ENCODE assay signal across 21 mouse cellular contexts in genomic region chr16:18220856-18221542, GRCm38 (mm10). TPM values are rescaled to one million over a fixed set of nuclear protein-coding genes. Genes with fewer than 3 reads are reported as not detected.
DNase-seq lines count a peak whose midpoint lies in the region; ATAC-seq lines count a peak whose summit lies in the region.
"Had no signal": no experiment of that assay in that cellular context is flagged by ENCODE, and none has a peak within 500 bp of the region (broad histone marks: within the 10 kb centered on the region; RNA-seq: fewer than 3 reads in every experiment).

No protein-coding gene starts in this region.

- H3K4me3 ChIP-seq in intestine, embryonic 16.5 days (ENCODE audit: low read length) = no peak overlapping the region
- H3K4me3 ChIP-seq in intestine, embryonic 15.5 days (replicated peaks) = no peak overlapping the region
- H3K4me3 ChIP-seq in midbrain, embryonic 14.5 days (replicated peaks; ENCODE audit: low read depth, low read length) = no peak overlapping the region
- H3K4me3 ChIP-seq in midbrain, embryonic 16.5 days (ENCODE audit: low read depth, low read length) = no peak overlapping the region
- H3K4me3 ChIP-seq in embryonic facial prominence, embryonic 10.5 days = no peak overlapping the region
- H3K4me3 ChIP-seq in midbrain, embryonic 15.5 days = no peak overlapping the region
- H3K4me3 ChIP-seq: embryonic facial prominence, embryonic 12.5 days; forebrain, embryonic 15.5 days; heart, embryonic 12.5 days; hindbrain, embryonic 12.5 days had no signal

- no peak overlapping the region for H3K9ac ChIP-seq in intestine, embryonic 16.5 days (ENCODE audit: low read depth, low read length)
- no peak overlapping the region for H3K9ac ChIP-seq in intestine, embryonic 15.5 days
- no peak overlapping the region for H3K9ac ChIP-seq in midbrain, embryonic 14.5 days (replicated peaks; ENCODE audit: low read length)
- no peak overlapping the region for H3K9ac ChIP-seq in midbrain, embryonic 16.5 days (ENCODE audit: low read depth, low read length)
- H3K9ac ChIP-seq in midbrain, embryonic 15.5 days = no peak overlapping the region
- H3K9ac ChIP-seq: embryonic facial prominence, embryonic 12.5 days; forebrain, embryonic 15.5 days; heart, embryonic 12.5 days; hindbrain, embryonic 12.5 days had no signal

- H3K9me3 ChIP-seq in intestine, embryonic 16.5 days (ENCODE audit: control insufficient read depth, low read length) = no peaks in the 10 kb centered on the region
- no peaks in the 10 kb centered on the region for H3K9me3 ChIP-seq in intestine, embryonic 15.5 days
- no peaks in the 10 kb centered on the region for H3K9me3 ChIP-seq in midbrain, embryonic 14.5 days (ENCODE audit: control insufficient read depth, low read length)
- no peaks in the 10 kb centered on the region for H3K9me3 ChIP-seq in midbrain, embryonic 16.5 days (replicated peaks; ENCODE audit: control insufficient read depth, low read length, poor library complexity, severe bottlenecking)
- no peaks in the 10 kb centered on the region for H3K9me3 ChIP-seq in embryonic facial prominence, embryonic 10.5 days
- no peaks in the 10 kb centered on the region for H3K9me3 ChIP-seq in midbrain, embryonic 15.5 days
- H3K9me3 ChIP-seq: embryonic facial prominence, embryonic 12.5 days; forebrain, embryonic 15.5 days; G1E; heart, embryonic 12.5 days; hindbrain, embryonic 12.5 days had no signal

- H3K27me3 ChIP-seq in intestine, embryonic 16.5 days (replicated peaks; ENCODE audit: control insufficient read depth, insufficient read depth, low read length) = no peaks in the 10 kb centered on the region
- no peaks in the 10 kb centered on the region for H3K27me3 ChIP-seq in intestine, embryonic 15.5 days (replicated peaks)
- H3K27me3 ChIP-seq in midbrain, embryonic 14.5 days (ENCODE audit: control insufficient read depth, insufficient read depth, low read length) = no peaks in the 10 kb centered on the region
- no peaks in the 10 kb centered on the region for H3K27me3 ChIP-seq in midbrain, embryonic 16.5 days (ENCODE audit: control insufficient read depth, insufficient read depth, low read depth, low read length)
- no peaks in the 10 kb centered on the region for H3K27me3 ChIP-seq in embryonic facial prominence, embryonic 10.5 days (replicated peaks; ENCODE audit: low read depth, poor library complexity, severe bottlenecking)
- no peaks in the 10 kb centered on the region for H3K27me3 ChIP-seq in midbrain, embryonic 15.5 days (replicated peaks)
- H3K27me3 ChIP-seq: embryonic facial prominence, embryonic 12.5 days; forebrain, embryonic 15.5 days; heart, embryonic 12.5 days; hindbrain, embryonic 12.5 days had no signal

- peaks cover 14% of the 10 kb centered on the region for H3K4me1 ChIP-seq in intestine, embryonic 16.5 days (ENCODE audit: control insufficient read depth, insufficient read depth, low read length)
- peaks cover 11% of the 10 kb centered on the region for H3K4me1 ChIP-seq in intestine, embryonic 15.5 days (replicated peaks)
- H3K4me1 ChIP-seq in midbrain, embryonic 14.5 days (ENCODE audit: control insufficient read depth, insufficient read depth, low read length) = peaks cover 10% of the 10 kb centered on the region
- peaks cover 11% of the 10 kb centered on the region for H3K4me1 ChIP-seq in midbrain, embryonic 16.5 days (ENCODE audit: control insufficient read depth, insufficient read depth, low read length)
- H3K4me1 ChIP-seq in embryonic facial prominence, embryonic 10.5 days = peaks cover 31% of the 10 kb centered on the region
- H3K4me1 ChIP-seq in midbrain, embryonic 15.5 days = peaks cover 15% of the 10 kb centered on the region
- H3K4me1 ChIP-seq: forebrain, embryonic 15.5 days had no signal

- peaks cover 20% of the 10 kb centered on the region for H3K36me3 ChIP-seq in intestine, embryonic 16.5 days (ENCODE audit: control insufficient read depth, insufficient read depth, low read length)
- peaks cover 23% of the 10 kb centered on the region for H3K36me3 ChIP-seq in intestine, embryonic 15.5 days
- peaks cover 47% of the 10 kb centered on the region for H3K36me3 ChIP-seq in midbrain, embryonic 14.5 days (ENCODE audit: control insufficient read depth, insufficient read depth, low read length)
- H3K36me3 ChIP-seq in midbrain, embryonic 16.5 days (ENCODE audit: control insufficient read depth, insufficient read depth, low read length) = peaks cover 29% of the 10 kb centered on the region
- peaks cover 52% of the 10 kb centered on the region for H3K36me3 ChIP-seq in embryonic facial prominence, embryonic 10.5 days (replicated peaks)
- peaks cover 38% of the 10 kb centered on the region for H3K36me3 ChIP-seq in midbrain, embryonic 15.5 days (replicated peaks)
- H3K36me3 ChIP-seq: G1E had no signal

- WGBS in intestine, embryonic 16.5 days = 88% methylated on average over 6 of the region's 6 CpGs
- 86% methylated on average over 6 of the region's 6 CpGs for WGBS in intestine, embryonic 15.5 days
- WGBS in midbrain, embryonic 14.5 days = 95% methylated on average over 6 of the region's 6 CpGs
- 91% methylated on average over 6 of the region's 6 CpGs for WGBS in midbrain, embryonic 16.5 days
- WGBS in embryonic facial prominence, embryonic 10.5 days = 84% methylated on average over 6 of the region's 6 CpGs
- WGBS in midbrain, embryonic 15.5 days = 91% methylated on average over 6 of the region's 6 CpGs

- no peak for DNase-seq in midbrain, embryonic 14.5 days
- no peak for DNase-seq in embryonic facial prominence, embryonic 10.5 days (ENCODE audit: low spot score)
- DNase-seq in right cerebral cortex, postnatal 25 days = no peak
- DNase-seq: adrenal gland, adult 8-10 months; adrenal gland, postnatal 36 days; cerebellum, adult 8-10 months; gastrocnemius, postnatal 36 days; heart, adult 18-20 months; heart, postnatal 36 days had no signal

- H3K27ac ChIP-seq in intestine, embryonic 16.5 days (ENCODE audit: low read length) = peak overlapping the region; percentile 23; the same call in 1 of the 2 replicates
- H3K27ac ChIP-seq in intestine, embryonic 15.5 days = no peak overlapping the region
- H3K27ac ChIP-seq in midbrain, embryonic 14.5 days (replicated peaks; ENCODE audit: low read depth, low read length) = 0 out of 2 replicates have a peak overlapping the region, but pooled peaks have one; percentile 8
- no peak overlapping the region for H3K27ac ChIP-seq in midbrain, embryonic 16.5 days (ENCODE audit: low read length)
- 0 out of 2 replicates have a peak overlapping the region, but pooled peaks have one; percentile 20 for H3K27ac ChIP-seq in embryonic facial prominence, embryonic 10.5 days (replicated peaks)
- no peak overlapping the region for H3K27ac ChIP-seq in midbrain, embryonic 15.5 days
- H3K27ac ChIP-seq: embryonic facial prominence, embryonic 12.5 days; forebrain, embryonic 15.5 days; hindbrain, embryonic 12.5 days; hindbrain, postnatal 0 days had no signal

- ATAC-seq in intestine, embryonic 16.5 days = no peak
- no peak for ATAC-seq in intestine, embryonic 15.5 days
- ATAC-seq in midbrain, embryonic 14.5 days (ENCODE audit: low FRiP score, low TSS enrichment) = no peak
- no peak for ATAC-seq in midbrain, embryonic 16.5 days
- 0 out of 2 replicates have a peak, but pooled peaks have one; percentile 6 for ATAC-seq in midbrain, embryonic 15.5 days (replicated peaks)

- H3K4me2 ChIP-seq in intestine, embryonic 16.5 days (ENCODE audit: low read depth, low read length) = no peak overlapping the region
- no peak overlapping the region for H3K4me2 ChIP-seq in intestine, embryonic 15.5 days (replicated peaks)
- H3K4me2 ChIP-seq in midbrain, embryonic 14.5 days (ENCODE audit: low read length) = no peak overlapping the region
- no peak overlapping the region for H3K4me2 ChIP-seq in midbrain, embryonic 16.5 days (ENCODE audit: low read length)
- no peak overlapping the region for H3K4me2 ChIP-seq in midbrain, embryonic 15.5 days
- H3K4me2 ChIP-seq: embryonic facial prominence, embryonic 12.5 days; forebrain, embryonic 15.5 days; heart, embryonic 12.5 days; hindbrain, embryonic 12.5 days had no signal

RNA-seq across cellular contexts. Expression of gene Ccdc188, which starts 3.3 kb away (rescaled TPM):
- not detected in 2 replicates for polyA plus RNA-seq in intestine, embryonic 16.5 days (2015; fragmentation: Nextera tagmentation; extraction: Ambion mirVana)
- not detected in 2 replicates for polyA plus RNA-seq in intestine, embryonic 15.5 days (2015; fragmentation: Nextera tagmentation; extraction: Ambion mirVana)
- not detected in 2 replicates for polyA plus RNA-seq in midbrain, embryonic 14.5 days (2014; fragmentation: Nextera tagmentation; extraction: Ambion mirVana)
- 0.14 TPM in 1 of 2 replicates, not detected in the other for polyA plus RNA-seq in midbrain, embryonic 16.5 days (2015; fragmentation: Nextera tagmentation; extraction: Ambion mirVana)
- not detected in 2 replicates for polyA plus RNA-seq in embryonic facial prominence, embryonic 10.5 days (2016; fragmentation: Nextera tagmentation; extraction: Ambion mirVana)
- polyA plus RNA-seq in midbrain, embryonic 15.5 days (2015; fragmentation: Nextera tagmentation; extraction: Ambion mirVana) = 0.14 TPM in 1 of 2 replicates, not detected in the other
- polyA plus RNA-seq: embryonic facial prominence, embryonic 12.5 days; forebrain, embryonic 11.5 days; forebrain, embryonic 15.5 days; G1E; heart, embryonic 16.5 days; hindbrain, embryonic 12.5 days; hindbrain, postnatal 0 days had no signal

RNA-seq across cellular contexts. Expression of gene Zdhhc8, which starts 13.9 kb away (rescaled TPM):
- 4.1 TPM in 2 replicates for polyA plus RNA-seq in intestine, embryonic 16.5 days (2015; fragmentation: Nextera tagmentation; extraction: Ambion mirVana)
- polyA plus RNA-seq in intestine, embryonic 15.5 days (2015; fragmentation: Nextera tagmentation; extraction: Ambion mirVana) = 11.5 and 11.6 TPM in 2 replicates
- 13.8 and 13.9 TPM in 2 replicates for polyA plus RNA-seq in midbrain, embryonic 14.5 days (2014; fragmentation: Nextera tagmentation; extraction: Ambion mirVana)
- 13.8 and 17.9 TPM in 2 replicates for polyA plus RNA-seq in midbrain, embryonic 16.5 days (2015; fragmentation: Nextera tagmentation; extraction: Ambion mirVana)
- 15.5 and 17.9 TPM in 2 replicates for polyA plus RNA-seq in embryonic facial prominence, embryonic 10.5 days (2016; fragmentation: Nextera tagmentation; extraction: Ambion mirVana)
- polyA plus RNA-seq in midbrain, embryonic 15.5 days (2015; fragmentation: Nextera tagmentation; extraction: Ambion mirVana) = 15.4 and 19.9 TPM in 2 replicates

RNA-seq across cellular contexts. Expression of gene Trmt2a, which starts 27.5 kb away (rescaled TPM):
- 90.8 and 107 TPM in 2 replicates for polyA plus RNA-seq in intestine, embryonic 16.5 days (2015; fragmentation: Nextera tagmentation; extraction: Ambion mirVana)
- 102 and 107 TPM in 2 replicates for polyA plus RNA-seq in intestine, embryonic 15.5 days (2015; fragmentation: Nextera tagmentation; extraction: Ambion mirVana)
- polyA plus RNA-seq in midbrain, embryonic 14.5 days (2014; fragmentation: Nextera tagmentation; extraction: Ambion mirVana) = 80.2 and 81.3 TPM in 2 replicates
- 105 and 106 TPM in 2 replicates for polyA plus RNA-seq in midbrain, embryonic 16.5 days (2015; fragmentation: Nextera tagmentation; extraction: Ambion mirVana)
- polyA plus RNA-seq in embryonic facial prominence, embryonic 10.5 days (2016; fragmentation: Nextera tagmentation; extraction: Ambion mirVana) = 116 and 120 TPM in 2 replicates
- 107 and 122 TPM in 2 replicates for polyA plus RNA-seq in midbrain, embryonic 15.5 days (2015; fragmentation: Nextera tagmentation; extraction: Ambion mirVana)

RNA-seq across cellular contexts. Expression of gene Ranbp1, which starts 27.5 kb away (rescaled TPM):
- polyA plus RNA-seq in intestine, embryonic 16.5 days (2015; fragmentation: Nextera tagmentation; extraction: Ambion mirVana) = 419 and 484 TPM in 2 replicates
- 535 and 668 TPM in 2 replicates for polyA plus RNA-seq in intestine, embryonic 15.5 days (2015; fragmentation: Nextera tagmentation; extraction: Ambion mirVana)
- 451 and 457 TPM in 2 replicates for polyA plus RNA-seq in midbrain, embryonic 14.5 days (2014; fragmentation: Nextera tagmentation; extraction: Ambion mirVana)
- 359 and 384 TPM in 2 replicates for polyA plus RNA-seq in midbrain, embryonic 16.5 days (2015; fragmentation: Nextera tagmentation; extraction: Ambion mirVana)
- polyA plus RNA-seq in embryonic facial prominence, embryonic 10.5 days (2016; fragmentation: Nextera tagmentation; extraction: Ambion mirVana) = 1,276 and 1,293 TPM in 2 replicates
- 334 and 360 TPM in 2 replicates for polyA plus RNA-seq in midbrain, embryonic 15.5 days (2015; fragmentation: Nextera tagmentation; extraction: Ambion mirVana)

RNA-seq across cellular contexts. Expression of gene Gm49776, which starts 37.1 kb away (rescaled TPM):
- 1.7 TPM in 1 of 2 replicates, not detected in the other for polyA plus RNA-seq in intestine, embryonic 16.5 days (2015; fragmentation: Nextera tagmentation; extraction: Ambion mirVana)
- 3.3 TPM in 1 of 2 replicates, not detected in the other for polyA plus RNA-seq in intestine, embryonic 15.5 days (2015; fragmentation: Nextera tagmentation; extraction: Ambion mirVana)
- 0.86 and 3.3 TPM in 2 replicates for polyA plus RNA-seq in midbrain, embryonic 14.5 days (2014; fragmentation: Nextera tagmentation; extraction: Ambion mirVana)
- polyA plus RNA-seq in midbrain, embryonic 16.5 days (2015; fragmentation: Nextera tagmentation; extraction: Ambion mirVana) = not detected in 2 replicates
- polyA plus RNA-seq in embryonic facial prominence, embryonic 10.5 days (2016; fragmentation: Nextera tagmentation; extraction: Ambion mirVana) = 6.6 TPM in 1 of 2 replicates, not detected in the other
- polyA plus RNA-seq in midbrain, embryonic 15.5 days (2015; fragmentation: Nextera tagmentation; extraction: Ambion mirVana) = 5.1 TPM in 1 of 2 replicates, not detected in the other
- polyA plus RNA-seq: forebrain, embryonic 11.5 days; G1E; heart, embryonic 16.5 days had no signal

Comparison
In these comparisons a context has a peak if more than half of its experiments do, and no peak if none do; other contexts are left out.
1. H3K27ac ChIP-seq: peak in intestine, embryonic 16.5 days (single experiment), midbrain, embryonic 14.5 days (single experiment) and embryonic facial prominence, embryonic 10.5 days (single experiment); none in intestine, embryonic 15.5 days (single experiment), midbrain, embryonic 16.5 days (single experiment) and midbrain, embryonic 15.5 days (single experiment).